Mouse (Mus musculus) cerebellum, adult 2 months (tissue): ENCODE measurements around the gene Tns1.

Source experiments
- CTCF ChIP-seq: fragments of 200-500 bp; IDR thresholded peaks from 2 replicates; pipeline ENCODE4 v1.5.1; 2011; ENCODE audit warnings: low read depth, mild to moderate bottlenecking, control low read depth, low read length, moderate library complexity, borderline replicate concordance; ENCODE audit not compliant: insufficient read depth
- POLR2A ChIP-seq: fragments of 200-500 bp; IDR thresholded peaks from 2 replicates; pipeline ENCODE4 v1.6.1; 2011; ENCODE audit warnings: low read length, control low read depth, borderline replicate concordance; ENCODE audit not compliant: insufficient read depth

- TF ChIP-seq CTCF (no peak), POLR2A (no peak)
Measured at GRCm38 (mm10) chr1:74156381-74156910, 32.2 kb upstream of the Tns1 start.
